Mouse (Mus musculus) right cerebral cortex, postnatal 10 days (tissue): Measurements from ENCODE around the gene Ing4.
A peak's percentile ranks its signal among the peaks of the same experiment; 100 is the strongest.
"Not testable (repeated sequence)": the region's sequence is repeated elsewhere in the genome, so short reads cannot be mapped to it uniquely, and the experiment has no call there.

Source experiments
- DNase-seq, 2 experiments: peaks; one replicate each; pipeline ENCODE4 v3.0.0; 2021; ENCODE audit warnings: low spot score in 2 of 2

Ing4 gene

DNA sequence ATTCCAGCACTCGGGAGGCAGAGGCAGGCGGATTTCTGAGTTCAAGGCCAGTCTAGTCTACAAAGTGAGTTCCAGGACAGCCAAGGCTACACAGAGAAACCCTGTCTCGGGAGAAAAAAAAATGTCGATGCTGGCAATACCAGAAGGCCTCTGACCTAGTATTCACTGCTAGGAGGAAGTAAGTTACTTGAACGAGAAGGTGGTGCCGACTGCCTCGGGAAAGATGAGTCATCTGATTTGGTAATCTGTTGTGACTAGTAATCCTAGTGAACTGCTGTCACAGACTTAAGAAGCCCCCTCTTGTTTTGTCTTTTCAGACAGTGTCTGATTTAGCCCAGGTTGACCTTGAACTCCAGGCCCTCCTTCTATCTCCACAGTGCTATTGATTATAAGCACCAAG lies 1.5 kb downstream of the Ing4 start:
- DNase-seq: no peak

DNA sequence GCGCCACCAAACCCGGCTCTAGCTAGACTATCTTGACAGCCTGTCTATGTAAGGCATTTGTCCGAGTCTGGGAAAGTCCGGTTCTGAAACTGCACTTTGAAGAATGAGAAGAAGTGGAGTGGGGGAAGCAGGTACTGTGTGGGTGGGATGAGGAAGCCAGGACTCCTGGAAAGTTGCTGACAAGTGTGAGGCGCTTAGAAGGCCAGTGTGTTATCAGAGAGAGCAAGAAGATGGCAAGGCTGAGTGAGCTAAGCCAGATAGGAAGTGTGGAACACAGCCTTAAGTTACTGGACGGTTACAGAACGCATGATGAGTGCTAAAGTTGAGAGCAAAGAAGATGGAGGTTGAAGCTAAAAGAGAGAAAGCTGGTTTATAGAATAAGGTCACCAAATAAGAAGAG lies 2.5 kb downstream of the Ing4 start:
- DNase-seq: no peak

DNA sequence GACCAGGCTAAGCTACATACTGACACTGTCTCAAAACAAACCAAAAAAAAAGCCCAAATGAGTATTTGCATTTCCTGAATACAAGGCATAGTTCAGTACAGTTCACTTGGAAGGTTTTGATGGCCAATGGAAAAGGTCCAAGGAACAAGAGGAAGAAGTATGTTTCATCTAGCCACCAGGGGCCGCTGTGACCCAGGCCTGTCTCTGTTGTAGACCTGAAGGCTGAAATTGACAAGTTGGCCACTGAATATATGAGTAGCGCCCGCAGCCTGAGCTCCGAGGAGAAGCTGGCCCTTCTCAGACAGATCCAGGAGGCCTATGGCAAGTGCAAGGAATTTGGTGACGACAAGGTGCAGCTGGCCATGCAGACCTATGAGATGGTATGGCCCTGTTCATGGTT lies 7.1 kb downstream of the Ing4 start:
- peak; percentile 81 to 90 for DNase-seq

DNA sequence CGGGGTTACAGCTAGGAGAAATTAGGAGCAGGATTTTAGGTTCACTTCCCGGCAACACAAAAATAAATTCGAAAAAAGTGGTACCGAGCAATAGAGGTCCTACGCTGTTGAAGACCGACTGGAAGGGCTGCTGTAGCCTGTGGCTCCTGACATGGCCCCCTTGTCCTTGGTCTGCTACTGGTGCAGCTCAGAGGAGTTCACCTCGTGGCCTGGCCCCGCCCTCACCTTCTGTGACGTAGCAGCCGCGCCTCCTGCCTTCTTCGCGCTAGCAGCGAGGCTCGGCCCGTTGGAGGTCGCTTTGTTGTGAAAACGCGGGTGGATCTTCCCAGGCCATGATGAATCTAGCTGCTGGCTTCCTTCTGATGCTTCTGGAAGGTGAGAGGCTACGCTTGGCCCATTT lies 10.1 kb downstream of the Ing4 start, which contains the start of gene Acrbp:
Acrbp (plus strand) TSS at position 12 of the 400 bp plus-strand sequence.
- DNase-seq: no peak

GRCm38 (mm10) chr6:125051237-125051636 lies 11.7 kb downstream of the Ing4 start:
- DNase-seq: no peak

- no peak for DNase-seq
Observed at GRCm38 (mm10) chr6:125061493-125061892, 21.9 kb downstream of the Ing4 start.

DNA sequence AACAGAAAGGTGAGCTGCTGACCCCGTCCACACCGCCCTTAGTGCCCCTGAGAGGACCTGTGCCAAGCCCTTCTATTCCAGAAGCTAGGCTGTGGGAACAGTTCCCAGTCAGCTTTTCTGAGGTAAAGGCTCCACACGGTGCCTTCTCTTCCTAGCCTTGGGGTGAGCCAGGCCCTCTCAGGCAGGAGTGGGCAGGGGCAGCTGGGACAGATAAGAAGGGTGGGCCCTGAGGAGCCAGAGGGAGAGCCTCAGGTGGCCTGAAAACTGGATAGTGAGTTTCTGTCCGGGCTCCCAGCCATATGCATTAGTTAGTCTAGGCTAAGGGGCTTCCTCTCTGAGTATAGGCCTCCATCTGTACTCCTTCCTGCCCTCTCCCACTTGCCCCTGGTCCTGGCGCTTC lies 23.0 kb downstream of the Ing4 start:
- no peak for DNase-seq

- DNase-seq: no peak
Observed at GRCm38 (mm10) chr6:125063906-125064305, 24.3 kb downstream of the Ing4 start.

- DNase-seq: not testable (repeated sequence)
Observed at GRCm38 (mm10) chr6:125065223-125065622, 25.7 kb downstream of the Ing4 start.

DNA sequence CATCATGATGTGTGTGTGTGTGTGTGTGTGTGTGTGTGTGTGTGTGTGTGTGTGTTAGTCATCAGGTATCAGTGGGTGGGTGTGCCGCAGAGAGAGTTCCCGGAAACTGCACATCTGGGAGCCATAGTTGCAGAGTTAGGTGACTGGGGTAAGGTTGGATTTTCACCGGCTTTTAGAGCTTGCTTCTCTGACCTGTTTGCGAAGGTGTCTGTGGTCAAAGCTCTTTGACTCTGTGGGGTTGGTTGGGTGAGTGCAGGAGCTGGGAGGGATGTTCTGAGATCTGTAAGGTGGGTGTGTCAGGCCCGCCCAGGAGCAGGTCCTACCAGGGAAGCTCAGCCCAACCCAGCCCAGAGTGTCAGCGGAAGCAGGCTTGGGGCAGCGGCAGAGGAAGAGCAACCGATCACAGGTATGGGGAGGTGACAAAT lies 28.0 kb downstream of the Ing4 start, which contains the start of gene Lpar5:
Lpar5 (plus strand) TSS at position 350 of the 425 bp plus-strand sequence.
- DNase-seq: no peak

GRCm38 (mm10) chr6:125071170-125071895 lies 31.8 kb downstream of the Ing4 start:
- no peak for DNase-seq

DNA sequence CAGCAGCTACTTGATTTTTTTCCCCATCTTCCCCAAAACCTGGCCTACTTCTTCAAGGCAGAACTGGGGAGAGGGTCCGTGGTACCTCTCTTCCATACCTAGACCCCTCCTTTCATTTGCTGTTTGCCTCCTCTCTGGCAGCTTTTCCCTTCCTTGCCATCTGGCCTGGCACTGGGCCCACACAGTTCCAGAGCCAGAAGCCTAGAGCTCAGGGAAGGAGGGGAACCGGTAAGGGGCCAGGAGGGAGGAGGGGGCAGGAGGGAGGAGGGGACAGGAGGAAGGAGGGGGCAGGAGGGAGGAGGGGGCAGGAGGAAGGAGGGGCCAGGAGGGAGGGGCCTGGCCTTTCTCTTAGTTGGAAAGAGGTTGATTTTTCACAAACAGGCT lies 32.3 kb downstream of the Ing4 start:
- DNase-seq: peak; percentile 87 to 88

GRCm38 (mm10) chr6:125073825-125074224 lies 34.3 kb downstream of the Ing4 start:
- DNase-seq: no peak

- DNase-seq: no peak
Observed at GRCm38 (mm10) chr6:125081394-125081793, 41.8 kb downstream of the Ing4 start.

DNA sequence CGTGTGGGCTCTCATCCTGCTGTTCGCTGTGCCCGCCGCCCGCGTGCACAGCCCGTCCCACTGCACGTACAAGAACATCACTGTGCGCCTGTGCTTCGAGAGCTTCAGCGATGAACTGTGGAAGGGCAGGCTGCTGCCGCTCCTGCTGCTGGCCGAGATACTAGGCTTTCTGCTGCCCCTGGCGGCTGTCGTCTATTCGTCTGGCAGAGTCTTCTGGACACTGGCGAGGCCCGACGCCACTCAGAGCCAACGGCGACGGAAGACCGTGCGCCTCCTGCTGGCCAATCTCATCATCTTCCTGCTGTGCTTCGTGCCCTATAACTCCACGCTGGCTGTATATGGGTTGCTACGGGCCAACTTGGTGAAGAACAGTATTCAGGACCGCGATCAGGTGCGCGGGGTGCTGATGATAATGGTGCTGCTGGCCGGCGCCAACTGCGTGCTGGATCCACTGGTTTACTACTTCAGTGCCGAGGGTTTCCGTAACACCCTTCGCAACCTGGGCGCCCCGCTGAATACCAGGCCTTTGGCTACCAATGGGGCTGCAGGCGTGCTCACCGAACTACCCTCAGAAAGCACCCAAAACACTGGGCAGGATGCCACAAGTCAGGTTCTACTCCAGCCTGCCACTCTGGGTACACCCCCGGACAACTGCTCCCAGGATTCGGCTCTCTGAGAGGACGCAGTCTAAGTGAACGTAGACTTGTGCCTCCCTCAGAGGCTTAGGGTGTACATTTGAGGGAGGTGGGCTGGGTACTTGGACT lies 42.4 kb downstream of the Ing4 start:
- peak; percentile 92 to 93 for DNase-seq

DNA sequence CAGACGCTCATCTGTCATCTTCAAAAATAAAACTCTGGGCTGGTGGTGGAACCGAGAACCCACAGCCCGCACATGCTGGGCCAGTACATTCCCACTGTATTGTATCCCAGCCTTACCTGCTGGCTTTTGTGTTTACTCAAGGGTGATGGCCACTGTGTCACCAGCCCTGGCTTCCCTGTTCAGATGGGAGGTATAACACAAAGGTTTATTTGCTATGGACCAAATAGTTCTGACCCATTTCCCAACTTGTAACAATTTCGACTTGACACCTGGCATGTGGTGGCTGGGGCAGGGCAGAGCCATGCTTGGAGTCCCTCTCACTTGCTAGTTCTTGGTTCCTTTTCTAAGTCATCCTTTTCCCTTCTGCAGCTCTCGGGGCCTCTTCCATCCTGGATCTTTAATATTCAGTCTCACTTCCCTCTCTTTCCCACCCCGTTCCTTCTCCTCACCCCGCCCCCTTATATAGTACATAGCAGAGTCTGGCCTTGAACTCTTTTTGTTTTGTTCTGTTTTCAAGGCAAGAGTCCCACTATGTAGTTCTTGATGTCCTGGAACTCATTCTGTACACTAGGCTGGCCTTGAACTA lies 43.3 kb downstream of the Ing4 start:
- no peak for DNase-seq

- peak; percentile 79 to 80 for DNase-seq
Observed at GRCm38 (mm10) chr6:125084424-125084823, 44.9 kb downstream of the Ing4 start.

DNA sequence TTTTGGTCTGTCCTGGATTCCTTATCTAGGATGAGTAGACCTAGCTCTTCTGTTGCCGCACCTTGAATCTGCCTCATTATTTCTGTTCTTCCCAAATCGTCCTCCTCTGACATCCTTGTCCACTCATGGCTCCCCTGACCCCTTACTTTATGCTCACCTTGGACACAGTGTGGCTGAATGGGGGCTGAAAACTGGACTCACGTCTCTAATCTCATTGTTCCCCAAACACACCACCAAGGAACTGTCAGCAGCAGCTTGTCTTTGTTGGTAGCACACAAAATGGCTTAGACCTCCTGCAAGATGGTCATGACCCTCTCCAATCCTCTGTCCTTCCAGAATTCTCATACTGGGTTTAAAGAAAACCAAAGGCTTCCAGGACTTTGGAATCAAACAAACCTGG lies 48.4 kb downstream of the Ing4 start:
- no peak for DNase-seq

DNA sequence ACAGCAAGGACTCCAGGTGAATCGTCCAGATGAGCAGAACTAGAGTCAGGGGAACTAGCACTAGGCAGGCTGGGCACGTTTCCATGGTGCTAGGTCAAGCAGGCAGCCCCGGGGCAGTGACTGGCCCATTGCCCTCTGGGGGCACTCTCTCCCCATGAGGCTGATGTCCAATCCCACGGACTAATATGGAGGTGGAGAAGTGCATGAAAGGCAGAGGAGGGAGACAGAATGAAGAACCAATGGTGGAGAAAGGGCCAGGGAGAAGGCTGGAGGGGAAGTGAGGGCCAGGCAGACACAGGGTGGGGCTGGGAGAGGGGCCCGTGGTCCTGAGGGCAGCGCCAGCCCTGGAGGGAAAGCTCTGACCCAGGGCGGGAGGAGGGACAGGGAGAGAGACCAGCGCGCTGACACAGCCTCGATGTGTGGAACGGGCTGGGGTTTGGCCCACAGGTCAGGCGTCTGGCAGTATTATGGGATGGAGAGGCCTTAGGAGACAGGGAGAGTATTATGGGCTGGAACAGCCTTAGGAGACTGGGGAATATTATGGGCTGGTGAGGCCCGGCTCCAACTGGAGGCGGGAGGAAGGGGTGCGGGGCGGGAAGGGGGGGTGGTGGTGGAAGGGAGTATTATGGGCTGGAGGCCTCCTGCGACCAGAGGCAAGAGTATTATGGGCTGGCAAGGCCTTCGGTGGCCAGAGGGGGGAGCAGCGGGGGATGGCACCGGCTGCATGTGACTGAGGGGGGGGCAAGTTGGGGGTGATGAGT lies 49.2 kb downstream of the Ing4 start:
- peak; percentile 88 for DNase-seq

GRCm38 (mm10) chr6:125089521-125090321 lies 50.2 kb downstream of the Ing4 start:
- DNase-seq: peak; percentile 93 to 95
